Mouse (Mus musculus) neural tube, embryonic 15.5 days (tissue): ENCODE measurements at regions not wholly inside any gene's neighbourhood (a gene's known extent, or its start where the extent isn't known, plus 50 kb on each side); places are given as distances from the start of the nearest gene placed in this dataset.
A peak's percentile ranks its signal among the peaks of the same experiment; 100 is the strongest.

Experiments
- ATAC-seq: fragments of 200-750 bp; cut with Nextera tagmentation; 2 replicates; pipeline ENCODE4 v1.8.0; 2017; ENCODE audit warnings: mild to moderate bottlenecking, moderate TSS enrichment, moderate library complexity; ENCODE audit not compliant: low FRiP score
- H3K27ac ChIP-seq: fragments of 300-500 bp; sonication (generic); replicated peaks from 2 replicates; pipeline ENCODE4 v1.5.1; 2015; ENCODE audit warnings: mild to moderate bottlenecking, inconsistent platforms
- H3K27me3 ChIP-seq: fragments of 300-500 bp; sonication (generic); replicated peaks from 2 replicates; pipeline ENCODE4 v1.6.1; 2015; ENCODE audit warnings: inconsistent platforms
- H3K36me3 ChIP-seq: fragments of 300-500 bp; sonication (generic); 2 replicates; pipeline ENCODE4 v1.6.1; 2015; ENCODE audit warnings: inconsistent platforms
- H3K4me1 ChIP-seq: fragments of 300-500 bp; sonication (generic); 2 replicates; pipeline ENCODE4 v1.6.1; 2015; ENCODE audit warnings: inconsistent platforms
- H3K4me2 ChIP-seq: fragments of 300-500 bp; sonication (generic); 2 replicates; pipeline ENCODE4 v1.6.1; 2015; ENCODE audit warnings: inconsistent platforms, mild to moderate bottlenecking, moderate library complexity
- H3K4me3 ChIP-seq: fragments of 300-500 bp; sonication (generic); replicated peaks from 2 replicates; pipeline ENCODE4 v1.5.1; 2015; ENCODE audit warnings: mild to moderate bottlenecking, inconsistent platforms
- H3K9ac ChIP-seq: fragments of 300-500 bp; sonication (generic); replicated peaks from 2 replicates; pipeline ENCODE4 v1.6.1; 2015; ENCODE audit warnings: mild to moderate bottlenecking, inconsistent platforms
- H3K9me3 ChIP-seq: fragments of 300-500 bp; sonication (generic); replicated peaks from 2 replicates; pipeline ENCODE4 v1.6.1; 2016; ENCODE audit warnings: inconsistent platforms
- WGBS: fragments of 180-500 bp; shearing (Covaris S2); methylation state at CpG from one replicate; pipeline ENCODE4 v1.1.7; 2015; ENCODE audit warnings: mixed read lengths; 5-methylcytosine and 5-hydroxymethylcytosine counted together

GRCm38 (mm10) chr6:84434532-84434931 lies 159.2 kb downstream of the Cyp26b1 start:
- H3K27ac ChIP-seq, result no peak overlapping the region
- no peak overlapping the region for H3K4me2 ChIP-seq
- no peak overlapping the region for H3K9ac ChIP-seq
- H3K4me1 ChIP-seq, result peaks cover 15% of the 10 kb centered on the region; the same call in 1 of the 2 replicates
- 91% methylated on average over 6 of the region's 6 CpGs for WGBS
- H3K9me3 ChIP-seq, result no peaks in the 10 kb centered on the region
- no peak for ATAC-seq
- H3K36me3 ChIP-seq, result no peaks in the 10 kb centered on the region
- no peak overlapping the region for H3K4me3 ChIP-seq
- H3K27me3 ChIP-seq, result no peaks in the 10 kb centered on the region

- ATAC-seq, result no peak
These were observed 162.1 kb downstream of the Cyp26b1 start for GRCm38 (mm10) chr6:84431622-84431955.

DNA sequence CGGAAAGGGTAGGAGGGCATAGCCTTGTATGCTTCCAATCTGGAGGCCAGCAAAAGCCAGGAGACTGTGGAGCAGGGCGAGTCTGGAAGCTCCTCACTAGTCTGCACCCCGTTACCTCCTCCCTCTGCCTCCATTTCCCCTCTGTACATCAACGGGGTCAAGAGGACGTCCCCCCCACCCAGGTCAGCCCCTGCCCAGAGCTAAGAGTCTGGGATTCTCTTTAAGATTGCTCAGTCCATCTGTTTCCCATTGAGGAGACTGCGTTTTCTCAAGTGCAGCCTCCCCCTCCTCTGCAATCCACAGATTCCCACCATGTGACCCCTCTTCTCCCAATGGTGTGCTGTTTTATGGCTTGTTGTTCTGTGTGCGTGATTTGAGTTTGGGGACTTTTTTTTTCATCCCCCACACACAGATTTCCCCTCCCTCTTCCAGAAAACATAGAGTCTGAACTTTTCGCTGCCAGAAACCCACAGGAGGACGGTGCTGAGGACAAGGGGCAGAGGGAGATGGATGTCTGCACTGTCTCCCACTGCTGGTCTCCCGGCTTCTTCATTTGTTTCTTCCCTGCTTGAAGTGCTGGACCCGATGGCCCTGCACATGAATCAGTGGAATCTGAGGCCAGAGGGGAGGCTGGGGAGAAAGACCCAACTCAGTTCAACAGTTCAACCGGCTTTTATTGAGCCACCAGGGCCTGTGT lies 162.6 kb downstream of the Cyp26b1 start:
- WGBS, result 33% methylated on average over 12 of the region's 12 CpGs
- Histone ChIP-seq H3K36me3 (no peaks in the 10 kb centered on the region), H3K4me1 (peaks cover 15% of the 10 kb centered on the region; the same call in 1 of the 2 replicates), H3K9me3 (no peaks in the 10 kb centered on the region), H3K4me2 (0 out of 2 replicates have a peak overlapping the region, but pooled peaks have one; percentile 6), H3K9ac (no peak overlapping the region), H3K27ac (no peak overlapping the region), H3K27me3 (no peaks in the 10 kb centered on the region), H3K4me3 (no peak overlapping the region)
- no peak for ATAC-seq

More at GRCm38 (mm10) chr6:84431622-84431955, 162.1 kb downstream of the Cyp26b1 start:
- Histone ChIP-seq H3K9me3 (no peaks in the 10 kb centered on the region), H3K27me3 (no peaks in the 10 kb centered on the region), H3K9ac (no peak overlapping the region), H3K27ac (no peak overlapping the region), H3K4me2 (no peak overlapping the region), H3K36me3 (no peaks in the 10 kb centered on the region), H3K4me3 (no peak overlapping the region), H3K4me1 (peaks cover 15% of the 10 kb centered on the region; the same call in 1 of the 2 replicates)
- WGBS, result 56% methylated on average over 2 of the region's 2 CpGs

DNA sequence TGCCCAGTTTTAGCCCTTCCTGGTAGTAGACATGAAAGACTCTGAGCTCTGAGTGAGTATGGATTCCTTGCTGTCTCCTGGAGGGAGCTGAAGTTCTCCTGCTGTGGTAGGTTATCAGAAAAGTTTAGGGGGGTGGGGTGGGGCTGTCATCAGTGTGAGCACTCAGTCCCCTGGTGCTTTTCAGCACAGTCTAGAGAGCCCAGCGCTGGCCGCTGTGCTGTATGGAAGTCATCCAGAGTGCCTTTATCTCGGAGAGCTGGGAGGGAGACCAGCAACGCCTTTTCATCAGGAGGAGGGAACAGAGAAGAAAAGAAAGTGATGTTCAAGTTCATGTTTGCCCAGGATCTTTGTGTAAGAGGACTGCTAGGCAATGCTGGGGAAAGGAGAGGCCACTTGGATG lies 163.6 kb downstream of the Cyp26b1 start:
- H3K27me3 ChIP-seq, result no peaks in the 10 kb centered on the region
- ATAC-seq, result no peak
- H3K9ac ChIP-seq, result no peak overlapping the region
- no peak overlapping the region for H3K27ac ChIP-seq
- 45% methylated on average over 4 of the region's 4 CpGs for WGBS
- H3K4me3 ChIP-seq, result no peak overlapping the region
- no peaks in the 10 kb centered on the region for H3K36me3 ChIP-seq
- peaks cover 15% of the 10 kb centered on the region; the same call in 1 of the 2 replicates for H3K4me1 ChIP-seq
- no peaks in the 10 kb centered on the region for H3K9me3 ChIP-seq
- H3K4me2 ChIP-seq, result no peak overlapping the region

GRCm38 (mm10) chr6:84429247-84429646 lies 164.5 kb downstream of the Cyp26b1 start:
- Histone ChIP-seq H3K4me2 (no peak overlapping the region), H3K27me3 (peaks cover 3% of the 10 kb centered on the region; the same call in 1 of the 2 replicates), H3K36me3 (no peaks in the 10 kb centered on the region), H3K4me1 (peaks cover 15% of the 10 kb centered on the region; the same call in 1 of the 2 replicates), H3K9me3 (no peaks in the 10 kb centered on the region), H3K4me3 (no peak overlapping the region), H3K27ac (no peak overlapping the region), H3K9ac (no peak overlapping the region)
- no peak for ATAC-seq
- 86% methylated on average over 8 of the region's 8 CpGs for WGBS

DNA sequence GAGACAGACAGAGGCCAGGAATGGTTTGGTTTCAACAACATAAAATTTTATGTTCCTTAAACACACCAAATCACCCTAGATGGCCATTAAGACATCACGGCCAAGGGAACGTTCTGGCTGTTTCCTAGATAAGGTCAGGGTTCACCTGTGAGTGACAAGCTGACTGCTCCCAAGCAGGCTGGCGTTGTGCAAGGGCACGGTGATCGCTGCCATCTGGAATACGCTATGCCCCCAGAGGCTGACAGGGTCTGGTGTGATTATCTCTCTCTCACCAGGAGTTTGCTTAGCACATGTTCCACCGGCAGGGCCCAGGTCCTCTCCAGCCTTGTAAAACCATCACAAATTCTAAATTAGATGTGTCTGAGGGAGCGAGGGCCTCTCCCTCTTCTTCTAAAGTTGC lies 167.0 kb downstream of the Cyp26b1 start:
- Histone ChIP-seq H3K4me1 (peaks cover 10% of the 10 kb centered on the region; the same call in 1 of the 2 replicates), H3K36me3 (no peaks in the 10 kb centered on the region), H3K27ac (no peak overlapping the region), H3K27me3 (peaks cover 3% of the 10 kb centered on the region; the same call in 1 of the 2 replicates), H3K4me2 (no peak overlapping the region), H3K9me3 (no peaks in the 10 kb centered on the region), H3K4me3 (no peak overlapping the region), H3K9ac (no peak overlapping the region)
- ATAC-seq, result no peak
- WGBS, result 53% methylated on average over 8 of the region's 8 CpGs

- ATAC-seq, result no peak; the same call in 1 of the 2 replicates
- no peaks in the 10 kb centered on the region for H3K9me3 ChIP-seq
- no peaks in the 10 kb centered on the region for H3K36me3 ChIP-seq
- 46% methylated on average over 4 of the region's 4 CpGs for WGBS
- H3K27me3 ChIP-seq, result peaks cover 3% of the 10 kb centered on the region; the same call in 1 of the 2 replicates
- H3K4me3 ChIP-seq, result no peak overlapping the region
- H3K4me2 ChIP-seq, result no peak overlapping the region
- no peak overlapping the region for H3K27ac ChIP-seq
- no peak overlapping the region for H3K9ac ChIP-seq
- peaks cover 1% of the 10 kb centered on the region; the same call in 1 of the 2 replicates for H3K4me1 ChIP-seq
These were observed 167.9 kb downstream of the Cyp26b1 start for GRCm38 (mm10) chr6:84425823-84426222.

DNA sequence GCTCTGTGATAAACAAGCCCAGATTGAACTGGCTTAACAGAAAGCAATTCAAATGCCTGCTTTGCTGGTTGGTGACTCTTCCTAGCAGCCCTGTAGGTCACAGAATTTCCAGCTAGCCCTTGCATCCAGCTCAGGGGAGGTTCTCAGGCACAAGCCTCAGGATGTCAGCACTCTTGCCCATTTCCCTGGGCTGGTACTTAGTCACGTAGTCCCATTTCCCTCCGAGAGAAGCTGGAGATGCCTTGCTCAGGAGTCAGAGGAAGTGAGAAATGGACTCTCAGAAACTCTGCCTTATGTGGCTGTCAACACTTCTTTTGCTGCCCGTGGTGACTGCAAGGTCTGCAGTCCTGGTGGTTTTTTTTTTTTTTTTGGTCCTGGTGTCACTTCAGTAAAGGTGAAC lies 170.8 kb downstream of the Cyp26b1 start:
- no peaks in the 10 kb centered on the region for H3K4me1 ChIP-seq
- 66% methylated on average over 3 of the region's 3 CpGs for WGBS
- H3K9ac ChIP-seq, result no peak overlapping the region
- H3K4me3 ChIP-seq, result no peak overlapping the region
- H3K27me3 ChIP-seq, result peaks cover 3% of the 10 kb centered on the region; the same call in 1 of the 2 replicates
- no peak overlapping the region for H3K4me2 ChIP-seq
- no peak for ATAC-seq
- no peak overlapping the region for H3K27ac ChIP-seq
- no peaks in the 10 kb centered on the region for H3K9me3 ChIP-seq
- no peaks in the 10 kb centered on the region for H3K36me3 ChIP-seq

DNA sequence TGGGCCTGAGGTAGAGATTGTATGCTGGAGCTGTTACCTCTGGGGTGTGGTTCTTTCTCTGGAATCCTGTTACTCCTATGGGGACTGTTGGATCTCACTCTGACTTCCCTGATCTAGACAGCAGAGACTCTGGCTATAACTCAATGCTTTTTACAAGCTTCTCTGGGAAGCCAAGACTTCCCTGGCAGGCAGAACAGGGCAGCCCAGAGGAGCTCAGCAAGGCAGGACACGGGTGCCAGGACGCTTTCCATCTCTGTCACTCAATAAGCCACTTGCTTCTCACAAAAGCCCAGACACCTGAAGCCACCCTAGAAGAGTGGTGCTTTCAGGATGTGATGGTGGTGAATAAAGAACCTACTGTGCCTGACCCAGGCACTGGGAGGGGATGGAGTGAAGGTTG lies 174.0 kb downstream of the Cyp26b1 start:
- Histone ChIP-seq H3K36me3 (no peaks in the 10 kb centered on the region), H3K4me3 (no peak overlapping the region), H3K27ac (no peak overlapping the region), H3K4me1 (peaks cover 3% of the 10 kb centered on the region), H3K9ac (no peak overlapping the region), H3K9me3 (no peaks in the 10 kb centered on the region), H3K27me3 (peaks cover 2% of the 10 kb centered on the region; the same call in 1 of the 2 replicates), H3K4me2 (no peak overlapping the region)
- no peak for ATAC-seq
- 68% methylated on average over 2 of the region's 2 CpGs for WGBS

DNA sequence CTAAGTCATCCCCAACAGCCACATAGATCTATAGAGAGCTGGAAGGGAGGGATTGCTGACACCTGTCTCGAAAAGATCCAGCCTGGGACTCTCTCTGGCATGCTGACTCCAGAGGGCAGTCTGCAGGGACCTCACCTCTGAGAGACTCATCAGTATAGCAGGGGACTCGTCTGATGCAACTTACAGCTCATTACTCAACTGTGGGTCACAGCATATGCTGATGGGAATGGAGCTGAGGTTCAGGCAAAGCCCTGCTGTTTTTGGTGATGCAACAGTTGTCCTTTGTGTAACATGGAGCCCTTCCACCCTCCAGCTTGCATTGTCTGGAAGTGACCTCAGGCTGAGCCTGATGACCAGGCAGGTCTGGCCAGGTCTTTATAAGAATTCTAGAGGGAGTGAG lies 174.4 kb downstream of the Cyp26b1 start:
- Histone ChIP-seq H3K36me3 (no peaks in the 10 kb centered on the region), H3K4me1 (peaks cover 3% of the 10 kb centered on the region), H3K9ac (no peak overlapping the region), H3K9me3 (no peaks in the 10 kb centered on the region), H3K27me3 (no peaks in the 10 kb centered on the region; the same call in 1 of the 2 replicates), H3K4me3 (no peak overlapping the region), H3K27ac (no peak overlapping the region), H3K4me2 (no peak overlapping the region)
- WGBS, result 70% methylated on average over 2 of the region's 2 CpGs
- no peak for ATAC-seq

- no peak; the same call in 1 of the 2 replicates for ATAC-seq
- 30% methylated on average over 11 of the region's 11 CpGs for WGBS
- Histone ChIP-seq H3K27me3 (peaks cover 4% of the 10 kb centered on the region; the same call in 1 of the 2 replicates), H3K4me3 (no peak overlapping the region), H3K4me2 (no peak overlapping the region), H3K36me3 (no peaks in the 10 kb centered on the region), H3K9ac (no peak overlapping the region), H3K4me1 (peaks cover 3% of the 10 kb centered on the region), H3K9me3 (no peaks in the 10 kb centered on the region), H3K27ac (no peak overlapping the region)
These were observed 176.6 kb downstream of the Cyp26b1 start for GRCm38 (mm10) chr6:84416992-84417636.

- H3K4me3 ChIP-seq, result no peak overlapping the region
- no peaks in the 10 kb centered on the region for H3K9me3 ChIP-seq
- peaks cover 3% of the 10 kb centered on the region for H3K4me1 ChIP-seq
- no peak overlapping the region for H3K4me2 ChIP-seq
- ATAC-seq, result no peak
- no peak overlapping the region for H3K9ac ChIP-seq
- 71% methylated on average over 5 of the region's 5 CpGs for WGBS
- H3K27me3 ChIP-seq, result peaks cover 4% of the 10 kb centered on the region; the same call in 1 of the 2 replicates
- H3K36me3 ChIP-seq, result no peaks in the 10 kb centered on the region
- no peak overlapping the region for H3K27ac ChIP-seq
These were observed 179.3 kb downstream of the Cyp26b1 start for GRCm38 (mm10) chr6:84414400-84414799.
